Mouse (Mus musculus) bone marrow, adult 2 months (tissue): ENCODE data around the gene Lrrc8b. TPM values are rescaled to one million over a fixed set of nuclear protein-coding genes. Genes with fewer than 3 reads are reported as not detected.
A peak's percentile ranks its signal among the peaks of the same experiment; 100 is the strongest.

Experiments used
- H3K27ac ChIP-seq: fragments of 200-500 bp; 2 replicates; pipeline ENCODE4 v1.5.1; 2012; ENCODE audit warnings: low read depth, mild to moderate bottlenecking, control low read depth, inconsistent platforms, low read length; ENCODE audit not compliant: control insufficient read depth, poor library complexity, insufficient read depth
- H3K4me1 ChIP-seq: fragments of 200-500 bp; 2 replicates; pipeline ENCODE4 v1.6.1; 2011; ENCODE audit warnings: low read length; ENCODE audit not compliant: control insufficient read depth, insufficient read depth
- H3K4me3 ChIP-seq: fragments of 200-500 bp; replicated peaks from 2 replicates; pipeline ENCODE3; 2011; ENCODE audit warnings: mild to moderate bottlenecking, low read depth, low read length, control low read depth; ENCODE audit not compliant: control insufficient read depth
- CTCF ChIP-seq: fragments of 200-500 bp; IDR thresholded peaks from 2 replicates; pipeline ENCODE4 v1.5.1; 2011; ENCODE audit warnings: low read length, control low read depth; ENCODE audit not compliant: control insufficient read depth, insufficient read depth
- POLR2A ChIP-seq: fragments of 200-500 bp; IDR thresholded peaks from 2 replicates; pipeline ENCODE4 v1.6.1; 2011; ENCODE audit warnings: low read depth, mild to moderate bottlenecking, control low read depth, low read length, borderline replicate concordance; ENCODE audit not compliant: control insufficient read depth
- WGBS: fragments of 180-500 bp; shearing (Covaris S2); methylation state at CpG from one replicate; pipeline ENCODE4 v1.1.7; 2018; 5-methylcytosine and 5-hydroxymethylcytosine counted together
- polyA plus RNA-seq: library from polyadenylated mRNA; stranded (reverse); fragments of >200 nt; gene quantifications from 2 replicates; pipeline ENCODE4 v1.2.4, GENCODE M21; 2011; ENCODE audit warnings: low replicate concordance; ENCODE audit not compliant: missing spikeins, insufficient read depth, insufficient read length

The Lrrc8b gene
- polyA plus RNA-seq, 1 experiment, result 2.4 TPM

DNA sequence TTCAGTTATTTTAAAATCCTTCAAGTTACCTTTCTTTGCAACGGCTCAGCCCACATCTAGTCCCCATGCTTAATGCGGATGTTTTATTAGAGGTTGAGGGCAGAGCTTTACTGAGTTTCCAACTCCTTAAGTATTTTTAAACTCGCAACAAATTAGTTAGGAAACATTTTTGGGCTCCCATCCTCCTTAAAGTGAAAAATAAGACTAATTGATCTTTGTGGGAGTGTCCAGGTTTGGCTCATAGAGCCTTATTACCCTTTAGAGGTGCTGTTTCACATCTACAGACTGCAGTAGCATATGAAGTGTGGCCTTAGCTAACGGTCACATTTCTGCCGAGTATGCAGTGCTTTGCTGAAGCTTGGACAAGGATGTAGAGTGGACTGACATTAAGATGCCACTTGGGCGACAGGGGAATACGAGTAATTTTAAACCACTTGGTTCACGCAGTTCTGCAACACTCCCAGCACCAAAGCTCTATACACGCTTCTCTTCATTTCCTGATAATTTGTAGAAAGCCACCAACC is 104.9 kb downstream of the Lrrc8b start:
- no peaks in the 10 kb centered on the region; the same call in 1 of the 2 replicates for H3K4me1 ChIP-seq
- TF ChIP-seq CTCF, result no peak
- no peak for TF ChIP-seq POLR2A
- no peak overlapping the region for H3K27ac ChIP-seq
- WGBS, result 16% methylated on average over 9 of the region's 9 CpGs
- H3K4me3 ChIP-seq, result peak overlapping the region; percentile 94

DNA sequence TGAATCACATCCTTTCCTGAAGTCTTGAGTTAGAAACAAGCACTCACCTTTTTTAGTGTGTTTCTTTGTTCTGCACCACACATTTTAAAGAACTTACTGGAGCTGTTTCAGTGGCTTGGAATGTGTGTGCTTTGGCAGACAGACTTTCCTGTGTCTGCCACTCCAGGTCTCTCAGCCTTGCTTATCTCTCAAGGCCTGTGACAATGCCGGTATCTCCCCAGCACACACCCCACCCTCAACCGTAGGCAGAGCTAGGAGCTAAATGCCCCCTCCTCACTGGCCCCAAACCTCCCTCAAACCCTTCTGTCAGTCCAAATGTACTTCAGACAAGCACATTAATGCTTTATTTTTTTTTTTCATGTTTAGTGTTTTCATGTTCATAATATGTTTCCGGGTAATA is 107.9 kb downstream of the Lrrc8b start:
- Histone ChIP-seq H3K4me1 (no peaks in the 10 kb centered on the region; the same call in 1 of the 2 replicates), H3K4me3 (no peak overlapping the region), H3K27ac (no peak overlapping the region)
- TF ChIP-seq POLR2A (no peak), CTCF (no peak)
- WGBS, result 54% methylated on average over 3 of the region's 3 CpGs

- whole genome bisulfite sequencing, result 70% methylated on average over 12 of the region's 12 CpGs
- Histone ChIP-seq H3K4me1 (no peaks in the 10 kb centered on the region; the same call in 1 of the 2 replicates), H3K4me3 (no peak overlapping the region), H3K27ac (0 out of 2 replicates have a peak overlapping the region, but pooled peaks have one; percentile 4)
- TF ChIP-seq POLR2A (no peak), CTCF (no peak)
These were observed 109.4 kb downstream of the Lrrc8b start for GRCm38 (mm10) chr5:105525004-105525403.

GRCm38 (mm10) chr5:105526107-105526645 is 110.6 kb downstream of the Lrrc8b start:
- H3K4me1 ChIP-seq, result no peaks in the 10 kb centered on the region; the same call in 1 of the 2 replicates
- 61% methylated on average over 4 of the region's 4 CpGs for WGBS
- H3K27ac ChIP-seq, result no peak overlapping the region
- no peak overlapping the region for H3K4me3 ChIP-seq
- TF ChIP-seq POLR2A, result no peak
- no peak for TF ChIP-seq CTCF

- TF ChIP-seq POLR2A (no peak), CTCF (no peak)
- no peak overlapping the region for H3K27ac ChIP-seq
- no peak overlapping the region for H3K4me3 ChIP-seq
- H3K4me1 ChIP-seq, result no peaks in the 10 kb centered on the region; the same call in 1 of the 2 replicates
- WGBS, result 81% methylated on average over 9 of the region's 9 CpGs
These were observed 111.2 kb downstream of the Lrrc8b start for GRCm38 (mm10) chr5:105526766-105527165.

DNA sequence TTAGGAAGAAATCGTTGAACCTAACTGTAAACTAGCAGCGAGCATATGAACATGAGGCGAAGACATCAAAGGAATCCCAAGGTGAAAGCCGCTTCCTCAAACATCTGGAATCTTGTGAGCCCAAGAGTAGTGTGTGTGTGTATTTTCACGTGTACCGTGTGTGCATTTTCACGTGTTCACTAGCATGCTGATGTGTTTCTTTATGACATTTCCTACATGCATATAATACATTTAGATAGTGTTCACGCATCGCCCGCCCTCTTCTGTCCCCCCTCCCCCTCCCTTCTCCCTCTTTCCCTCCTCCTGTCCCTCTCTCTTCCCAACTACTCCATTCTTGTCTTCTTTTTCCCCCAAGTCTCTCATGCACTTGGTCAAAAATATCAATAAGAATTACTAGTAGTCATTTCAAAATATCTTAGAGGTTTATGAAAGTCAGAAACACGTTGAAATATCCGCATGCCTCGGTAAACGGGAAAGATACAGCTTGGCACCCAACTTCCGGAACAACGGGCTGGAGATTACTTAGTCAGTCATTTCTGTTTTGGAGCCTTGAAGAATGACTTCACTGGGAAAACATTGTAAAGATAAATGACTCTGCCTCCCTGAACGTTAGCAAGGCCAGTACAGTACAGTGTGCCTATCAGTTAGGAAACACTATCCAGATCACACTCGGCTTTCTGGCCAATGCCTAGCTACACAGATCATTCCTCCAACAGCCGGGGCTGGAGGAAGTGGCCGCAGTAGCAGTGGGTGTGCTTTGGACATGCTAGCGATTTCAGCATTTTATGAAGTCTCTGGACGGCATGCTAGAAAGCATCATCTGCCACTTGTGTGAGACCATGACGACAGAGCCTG is 112.1 kb downstream of the Lrrc8b start:
- Histone ChIP-seq H3K4me3 (no peak overlapping the region), H3K27ac (peak overlapping the region; percentile 48), H3K4me1 (no peaks in the 10 kb centered on the region; the same call in 1 of the 2 replicates)
- WGBS, result 75% methylated on average over 23 of the region's 23 CpGs
- TF ChIP-seq POLR2A, result no peak
- no peak for TF ChIP-seq CTCF

DNA sequence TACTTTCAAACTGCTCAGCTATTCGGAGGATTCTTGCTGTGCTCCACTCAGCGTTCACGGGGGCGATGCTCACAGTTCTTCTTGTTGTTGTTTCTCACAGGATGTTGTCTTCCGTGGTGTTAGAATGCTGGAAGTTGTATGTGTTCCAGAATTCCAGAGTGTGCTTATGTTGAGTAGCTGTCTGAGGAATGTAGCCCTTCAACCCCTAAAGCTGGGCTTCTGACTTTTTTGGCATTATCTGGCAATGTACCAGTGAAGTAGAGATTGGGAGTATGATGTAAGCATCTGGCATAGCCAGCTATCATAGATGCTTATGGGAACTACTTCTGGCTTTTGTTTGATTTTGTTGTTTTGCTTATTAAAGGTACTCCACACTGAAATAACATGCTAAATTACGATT is 115.0 kb downstream of the Lrrc8b start:
- H3K27ac ChIP-seq, result no peak overlapping the region

GRCm38 (mm10) chr5:105535186-105535585 is 119.6 kb downstream of the Lrrc8b start:
- Histone ChIP-seq H3K27ac (no peak overlapping the region), H3K4me1 (no peaks in the 10 kb centered on the region; the same call in 1 of the 2 replicates), H3K4me3 (no peak overlapping the region)
- TF ChIP-seq CTCF (no peak), POLR2A (no peak)
- WGBS, result 87% methylated on average over 3 of the region's 3 CpGs

More for the DNA sequence above, 115.0 kb downstream of the Lrrc8b start:
- TF ChIP-seq CTCF (no peak), POLR2A (no peak)
- 85% methylated on average over 6 of the region's 6 CpGs for WGBS
- Histone ChIP-seq H3K4me3 (no peak overlapping the region), H3K4me1 (no peaks in the 10 kb centered on the region; the same call in 1 of the 2 replicates)
